Mouse (Mus musculus): ENCODE data around the gene Tnfsf11. TPM values are rescaled to one million over a fixed set of nuclear protein-coding genes. Genes with fewer than 3 reads are reported as not detected.

Gene Tnfsf11
- polyA plus RNA-seq, 1 experiment from 2014 or later = 0.29 TPM

DNA sequence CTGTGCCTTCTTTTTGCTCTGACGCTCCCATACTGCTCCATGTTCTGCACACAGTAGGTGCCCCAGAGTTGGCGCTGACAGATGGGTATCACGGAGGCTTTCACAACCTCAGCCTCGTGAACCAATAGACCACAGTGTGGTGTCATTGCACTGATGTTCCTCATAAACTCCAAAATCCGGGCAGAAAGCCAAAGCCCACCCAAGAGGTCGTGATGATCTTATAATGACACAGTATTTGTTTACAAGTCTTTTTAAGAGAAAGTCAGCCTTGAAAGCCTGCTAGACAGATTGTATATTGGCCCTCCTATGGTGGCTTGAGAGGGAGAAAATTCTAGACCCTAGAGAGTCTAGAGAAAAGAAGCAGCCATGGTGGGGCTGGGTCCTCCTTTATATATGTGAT, 70.6 kb downstream of the Tnfsf11 start:
- no peak overlapping the region for H3K9ac ChIP-seq
- H3K4me3 ChIP-seq (ENCODE audit: low read depth, low read length) = no peak overlapping the region
- WGBS = 42% methylated on average over 6 of the region's 6 CpGs
- no peaks in the 10 kb centered on the region; the same call in 1 of the 2 replicates for H3K4me1 ChIP-seq (ENCODE audit: insufficient read depth)
- ATAC-seq (ENCODE audit: insufficient read depth) = peak; percentile 83
- no peak overlapping the region for H3K4me2 ChIP-seq
- DNase-seq = peak; percentile 98
- no peaks in the 10 kb centered on the region for H3K27me3 ChIP-seq (ENCODE audit: insufficient read depth, low read length)
- no peak overlapping the region for H3K27ac ChIP-seq (ENCODE audit: low read depth)
- H3K36me3 ChIP-seq (ENCODE audit: insufficient read depth) = no peaks in the 10 kb centered on the region
- no peak for TF ChIP-seq CTCF (IDR thresholded peaks at IDR 0.05; ENCODE audit: low read depth)
- no peaks in the 10 kb centered on the region for H3K9me3 ChIP-seq (ENCODE audit: low read depth, low read length)

DNA sequence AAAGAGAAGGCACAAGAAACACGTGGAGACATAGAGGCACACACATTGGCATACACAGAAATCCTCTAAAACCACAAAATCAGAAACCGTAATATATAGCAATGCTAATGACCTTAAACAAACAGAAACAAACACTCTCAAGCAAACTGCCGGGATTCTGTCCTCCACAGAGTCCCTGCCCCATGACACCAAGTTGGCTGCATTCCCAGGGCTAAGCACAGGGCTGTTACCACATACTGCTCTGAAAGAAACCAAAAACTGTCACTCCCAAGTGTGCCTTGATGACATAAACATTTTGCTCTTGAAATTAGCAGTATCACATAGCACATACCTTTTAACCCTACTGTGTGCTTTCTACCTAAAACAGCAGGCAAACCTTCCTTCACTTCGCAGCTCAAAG, 71.7 kb downstream of the Tnfsf11 start:
- DNase-seq (peak; percentile 96), ATAC-seq (ENCODE audit: insufficient read depth) (peak; percentile 91)
- Histone ChIP-seq H3K4me2 (no peak overlapping the region), H3K27me3 (ENCODE audit: insufficient read depth, low read length) (no peaks in the 10 kb centered on the region), H3K9me3 (ENCODE audit: low read depth, low read length) (no peaks in the 10 kb centered on the region), H3K4me1 (ENCODE audit: insufficient read depth) (no peaks in the 10 kb centered on the region; the same call in 1 of the 2 replicates), H3K4me3 (ENCODE audit: low read depth, low read length) (no peak overlapping the region), H3K9ac (no peak overlapping the region), H3K27ac (ENCODE audit: low read depth) (no peak overlapping the region), H3K36me3 (ENCODE audit: insufficient read depth) (no peaks in the 10 kb centered on the region)
- 24% methylated on average over 4 of the region's 4 CpGs for WGBS
- TF ChIP-seq CTCF (IDR thresholded peaks at IDR 0.05; ENCODE audit: low read depth) = no peak

DNA sequence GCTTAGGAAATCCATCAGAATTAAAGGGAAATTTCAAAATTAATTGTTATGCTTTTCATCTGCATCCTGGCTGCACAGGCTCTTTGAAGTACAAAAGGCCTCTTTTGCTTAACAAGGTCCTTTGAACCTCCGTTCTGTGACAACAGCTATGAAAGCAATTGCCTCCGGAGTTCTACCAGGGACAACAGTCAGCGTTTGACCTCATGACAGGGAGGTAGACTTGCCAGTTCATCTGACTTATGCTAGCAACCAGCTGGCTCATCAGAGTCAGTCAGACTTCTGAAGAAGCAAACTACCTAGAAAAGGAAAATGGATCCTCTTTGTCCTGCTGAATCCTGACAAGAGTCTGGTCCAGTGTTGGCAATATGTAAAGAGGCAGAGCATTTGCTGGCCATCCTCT, 72.5 kb downstream of the Tnfsf11 start:
- H3K4me1 ChIP-seq (ENCODE audit: insufficient read depth) = no peaks in the 10 kb centered on the region; the same call in 1 of the 2 replicates
- no peaks in the 10 kb centered on the region for H3K9me3 ChIP-seq (ENCODE audit: low read depth, low read length)
- H3K27ac ChIP-seq (ENCODE audit: low read depth) = no peak overlapping the region
- no peak for TF ChIP-seq CTCF (IDR thresholded peaks at IDR 0.05; ENCODE audit: low read depth)
- peak; percentile 9 for DNase-seq
- no peak overlapping the region for H3K4me2 ChIP-seq
- ATAC-seq (ENCODE audit: insufficient read depth) = no peak
- H3K4me3 ChIP-seq (ENCODE audit: low read depth, low read length) = no peak overlapping the region
- no peaks in the 10 kb centered on the region for H3K36me3 ChIP-seq (ENCODE audit: insufficient read depth)
- H3K9ac ChIP-seq = no peak overlapping the region
- 43% methylated on average over 3 of the region's 3 CpGs for WGBS
- H3K27me3 ChIP-seq (ENCODE audit: insufficient read depth, low read length) = no peaks in the 10 kb centered on the region

DNA sequence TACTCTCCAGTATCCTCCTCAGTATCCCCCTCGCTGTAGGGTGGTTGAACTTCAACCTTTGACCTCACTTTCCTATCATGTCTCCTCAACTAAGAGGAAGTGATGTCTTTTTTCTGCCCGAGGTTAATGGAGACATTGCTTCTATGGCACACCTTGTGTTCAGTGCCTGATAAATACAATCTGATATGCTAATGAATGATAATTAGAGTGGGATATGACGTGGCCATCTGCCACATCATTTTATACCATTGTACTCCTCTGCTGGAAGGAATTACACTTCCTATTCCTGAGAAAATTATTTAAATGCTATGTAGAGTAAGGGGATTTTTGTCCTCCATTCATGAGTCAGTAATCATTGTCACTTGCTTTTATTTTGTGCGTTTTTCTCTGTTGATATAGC, 78.8 kb downstream of the Tnfsf11 start:
- H3K9ac ChIP-seq = no peak overlapping the region
- DNase-seq = no peak
- ATAC-seq (ENCODE audit: insufficient read depth) = no peak

More for the DNA sequence above, 78.8 kb downstream of the Tnfsf11 start:
- no peaks in the 10 kb centered on the region for H3K9me3 ChIP-seq (ENCODE audit: low read depth, low read length)
- no peaks in the 10 kb centered on the region for H3K36me3 ChIP-seq (ENCODE audit: insufficient read depth)
- no peak for TF ChIP-seq CTCF (IDR thresholded peaks at IDR 0.05; ENCODE audit: low read depth)
- H3K27me3 ChIP-seq (ENCODE audit: insufficient read depth, low read length) = no peaks in the 10 kb centered on the region
- H3K4me1 ChIP-seq (ENCODE audit: insufficient read depth) = no peaks in the 10 kb centered on the region
- H3K4me2 ChIP-seq = no peak overlapping the region
- H3K4me3 ChIP-seq (ENCODE audit: low read depth, low read length) = no peak overlapping the region
- WGBS = 56% methylated on average over 4 of the region's 4 CpGs
- H3K27ac ChIP-seq (ENCODE audit: low read depth) = no peak overlapping the region

Small RNA genes lying within 50 kb of the gene (microRNA-seq; reads per million reads assigned to microRNA genes)
- not detected for gene Gm23652 (ENCODE audit: borderline number of aligned reads)

Other genes with a start within 250 kb of the Tnfsf11 start
- gene Fam216b, start 219.0 kb downstream of the Tnfsf11 start, polyA plus RNA-seq (2014; fragmentation: Nextera tagmentation; extraction: Ambion mirVana) = not detected in 2 replicates
- gene Akap11, start 228.8 kb upstream of the Tnfsf11 start, polyA plus RNA-seq (2014; fragmentation: Nextera tagmentation; extraction: Ambion mirVana) = 18.3 and 18.9 TPM in 2 replicates

Data from lung, embryonic 14.5 days (tissue).